Mouse (Mus musculus) embryonic fibroblast, embryonic 13.5 days (primary cell): ENCODE data around the gene Igf1r.

ENCODE experiments used
- CTCF ChIP-seq: IDR thresholded peaks from 2 replicates; pipeline ENCODE4 v1.5.1; 2011; ENCODE audit warnings: mild to moderate bottlenecking, control low read depth, low read length, moderate library complexity, borderline replicate concordance; ENCODE audit not compliant: insufficient read depth
- POLR2A ChIP-seq: IDR thresholded peaks from 2 replicates; pipeline ENCODE4 v1.6.1; 2011; ENCODE audit warnings: low read depth, mild to moderate bottlenecking, control low read depth, low read length, moderate library complexity

DNA sequence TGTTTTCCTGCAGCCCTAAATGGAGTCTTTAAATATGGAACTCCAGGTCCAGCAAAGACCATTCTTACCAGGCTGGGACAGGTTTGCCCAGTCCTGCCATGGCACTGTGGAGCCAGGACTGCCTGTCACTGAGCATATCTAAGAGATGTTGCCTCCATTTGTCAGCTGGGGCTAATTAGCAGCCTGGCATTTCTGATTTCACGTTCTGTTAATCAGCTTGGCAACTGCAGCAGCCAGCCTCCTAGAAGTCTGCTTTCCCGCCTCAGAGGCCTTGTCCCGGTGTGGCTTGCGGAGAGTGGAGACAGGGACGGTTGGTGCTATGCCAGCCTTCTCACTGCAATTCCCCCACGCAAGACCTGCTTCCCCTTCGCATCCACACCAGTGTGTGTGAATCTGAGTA lies 220.1 kb downstream of the Igf1r start:
- no peak for TF ChIP-seq CTCF
- TF ChIP-seq POLR2A: no peak
